Mouse (Mus musculus) B cell, adult 2 months (primary cell): Measurements from ENCODE around the gene Spint1.

Experiments used
- DNase-seq, 2 experiments: peaks; one replicate each; pipeline ENCODE4 v3.0.0; 2022

Spint1 gene

DNA sequence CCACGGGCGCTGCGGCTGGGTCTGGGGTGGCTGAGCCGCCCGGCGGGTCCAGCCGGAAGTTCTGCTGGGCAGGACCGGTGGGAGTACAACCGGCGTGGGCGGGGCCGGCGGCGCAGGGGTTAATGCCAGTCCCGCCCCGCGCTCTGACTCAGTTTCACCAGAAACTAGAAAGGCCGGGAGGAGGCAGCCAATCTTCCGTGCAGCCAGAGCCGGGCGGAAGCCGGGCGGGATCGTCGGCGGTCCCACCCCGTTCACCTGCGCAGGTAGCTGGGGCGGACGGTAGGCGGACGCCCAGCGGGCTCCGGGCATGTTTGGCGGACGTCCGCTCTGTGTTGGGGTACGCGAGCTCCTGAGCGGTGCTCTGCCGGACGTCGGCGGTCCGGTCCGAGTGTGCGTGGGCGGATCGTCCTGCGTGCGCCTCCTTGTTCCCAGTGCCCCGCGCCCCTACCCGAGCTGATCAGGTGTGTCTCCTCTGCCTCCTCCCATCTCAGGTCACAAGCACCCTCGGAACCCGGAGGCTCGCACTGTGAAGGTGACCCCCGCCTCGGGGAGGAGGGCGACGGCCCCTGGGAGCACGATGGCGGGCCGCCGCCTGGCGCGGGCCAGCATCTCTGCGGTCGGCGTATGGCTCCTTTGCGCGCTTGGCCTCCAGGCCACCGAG lies at the start of gene Spint1:
TSS of gene Spint1 (plus strand) at position 153 of the 661 bp plus-strand sequence.
- peak; percentile 15 to 27 for DNase-seq

DNA sequence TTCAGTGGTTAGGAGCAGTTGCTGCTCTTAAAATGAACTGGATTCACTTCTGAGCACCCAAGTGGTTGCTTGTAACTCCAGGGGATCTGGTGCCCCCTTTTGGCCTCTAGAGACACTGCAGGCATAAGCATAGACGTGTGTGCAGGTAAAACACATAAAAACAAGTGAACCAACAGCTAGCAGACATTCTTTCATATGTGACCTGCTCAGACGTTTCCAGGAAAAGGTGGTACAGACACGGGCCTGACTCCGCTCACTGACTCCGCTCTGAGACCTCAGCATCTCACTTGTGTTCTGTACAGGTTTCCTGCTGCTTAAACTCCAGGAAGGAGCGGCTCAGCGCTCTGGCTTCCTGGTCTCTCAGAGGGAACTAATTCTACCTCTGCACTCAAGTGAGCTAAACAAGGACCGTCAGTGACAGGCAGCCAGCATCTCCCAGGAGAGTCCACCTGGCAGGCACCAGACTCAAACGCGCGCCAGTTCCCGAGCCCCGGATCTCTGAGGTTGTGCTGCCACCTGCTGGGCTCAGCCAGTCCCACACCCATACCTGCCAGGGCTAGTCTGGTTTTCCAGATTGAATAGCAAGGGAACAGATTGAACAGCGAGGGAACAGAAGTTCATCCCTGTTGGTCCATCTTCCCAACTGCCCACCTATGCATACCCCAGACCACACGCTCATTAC lies 48.0 kb upstream of the Spint1 start:
- DNase-seq, result peak; percentile 92

DNA sequence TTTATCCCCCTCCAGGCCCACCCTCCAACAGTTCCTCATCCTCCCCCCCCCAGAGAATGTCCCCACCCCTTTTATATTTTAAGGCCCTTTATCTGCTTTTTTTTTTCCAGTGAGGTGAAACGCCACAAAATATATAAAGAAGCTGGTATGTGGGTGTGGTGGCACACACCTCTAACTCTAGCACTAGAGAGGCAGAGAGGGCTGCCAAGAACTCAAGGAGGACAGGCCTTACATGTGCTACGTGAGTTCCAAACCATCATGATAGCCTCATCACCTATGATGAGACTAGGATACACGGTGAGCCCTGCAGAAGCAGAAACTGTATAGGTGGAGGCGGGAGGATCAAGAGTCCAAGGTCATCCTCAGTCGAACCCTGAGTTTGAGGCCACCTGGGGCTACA lies 46.2 kb upstream of the Spint1 start:
- DNase-seq, result no peak

DNA sequence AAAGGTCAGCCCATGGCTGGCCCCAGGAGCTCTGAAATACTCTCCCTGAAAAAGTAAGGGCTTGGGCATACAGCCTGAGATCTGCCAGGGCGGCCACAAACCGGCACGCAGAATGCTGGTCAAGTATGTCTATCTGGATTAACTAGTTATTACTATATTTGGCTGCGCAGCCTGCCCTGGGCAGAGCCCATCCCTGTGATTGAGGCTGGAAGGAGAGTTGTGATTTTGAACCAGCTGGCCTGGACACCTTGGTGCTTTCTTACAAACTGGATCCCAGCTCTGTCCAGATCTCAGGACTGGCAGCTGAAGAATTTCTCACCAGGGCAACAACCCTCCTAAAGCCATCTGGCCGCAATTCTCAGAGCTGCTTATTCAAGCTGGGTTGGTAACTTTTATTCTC lies 43.0 kb upstream of the Spint1 start:
- no peak for DNase-seq

DNA sequence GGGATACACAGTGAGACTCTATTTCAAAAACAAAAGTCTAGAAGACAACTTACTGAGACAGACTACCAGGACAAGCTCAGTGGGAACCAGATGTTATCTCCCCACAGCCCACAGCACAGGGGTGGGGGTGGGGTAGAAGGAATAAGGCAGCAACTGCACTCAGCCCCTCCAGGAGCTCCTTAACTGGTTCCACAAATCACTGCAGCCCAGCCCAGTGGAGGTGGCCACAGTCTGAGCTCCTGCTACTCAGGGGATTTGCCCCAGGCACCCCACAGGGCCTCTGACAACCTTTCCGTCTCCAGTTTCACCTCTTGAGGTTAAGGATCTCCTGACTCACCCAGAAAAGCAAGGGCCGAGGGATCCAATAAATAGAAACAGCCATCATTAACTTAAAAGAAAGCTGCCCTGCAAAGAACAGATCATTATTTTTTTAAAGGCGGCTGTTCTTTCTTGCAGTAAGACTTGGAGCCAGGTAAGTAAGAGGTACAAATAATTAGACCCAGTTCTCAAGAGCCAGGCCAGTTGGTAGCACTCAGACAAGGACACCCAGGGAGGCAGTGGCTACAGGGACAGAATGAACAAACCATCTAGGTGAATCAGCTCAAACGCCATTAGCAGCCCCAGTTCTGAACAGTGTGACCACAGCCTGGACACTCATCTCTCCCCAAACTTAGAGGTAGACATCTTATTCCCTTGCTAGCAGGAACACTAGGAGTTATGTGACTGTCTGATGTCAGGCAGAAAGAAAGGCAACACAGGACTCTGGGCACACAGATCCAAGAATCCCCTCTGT lies 40.6 kb upstream of the Spint1 start:
- no peak for DNase-seq

DNA sequence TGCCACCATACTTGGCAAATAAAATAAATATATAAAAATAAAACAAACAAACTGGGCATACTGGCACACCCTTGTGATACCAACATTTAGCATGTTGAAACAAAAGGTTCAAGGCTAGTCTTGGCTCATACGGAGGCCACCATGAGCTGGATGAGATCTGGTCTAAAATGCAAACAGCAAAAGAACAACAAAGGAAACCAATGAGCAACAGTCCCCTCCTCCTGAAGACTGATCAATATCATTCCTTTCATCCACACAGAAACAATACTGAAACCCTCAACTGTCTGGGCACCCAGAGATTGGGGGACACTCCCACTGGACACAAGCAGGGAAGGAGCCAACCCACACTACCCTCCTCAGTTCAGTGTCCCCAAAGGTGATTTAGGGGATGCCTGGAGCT lies 39.7 kb upstream of the Spint1 start:
- no peak for DNase-seq

DNA sequence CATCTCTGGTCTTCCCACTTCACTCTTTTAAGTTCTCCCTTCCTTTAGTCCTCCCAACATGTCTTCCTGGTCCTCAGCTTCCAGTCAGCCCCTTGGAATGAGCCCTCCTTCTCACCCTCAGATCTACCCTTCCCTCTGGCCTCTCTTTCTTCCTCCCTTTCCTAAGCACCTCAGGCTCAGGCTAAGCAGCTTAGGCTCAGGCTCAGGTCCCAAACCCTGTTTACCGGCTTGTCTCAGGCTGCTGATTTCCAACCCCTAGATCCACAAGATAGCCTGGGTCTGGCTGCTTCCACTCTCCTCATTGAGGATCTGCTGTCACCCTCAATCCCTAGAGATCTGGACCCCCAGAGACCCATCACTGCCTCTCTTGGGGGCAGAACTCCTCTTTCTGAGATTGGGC lies 39.1 kb upstream of the Spint1 start:
- no peak for DNase-seq

DNA sequence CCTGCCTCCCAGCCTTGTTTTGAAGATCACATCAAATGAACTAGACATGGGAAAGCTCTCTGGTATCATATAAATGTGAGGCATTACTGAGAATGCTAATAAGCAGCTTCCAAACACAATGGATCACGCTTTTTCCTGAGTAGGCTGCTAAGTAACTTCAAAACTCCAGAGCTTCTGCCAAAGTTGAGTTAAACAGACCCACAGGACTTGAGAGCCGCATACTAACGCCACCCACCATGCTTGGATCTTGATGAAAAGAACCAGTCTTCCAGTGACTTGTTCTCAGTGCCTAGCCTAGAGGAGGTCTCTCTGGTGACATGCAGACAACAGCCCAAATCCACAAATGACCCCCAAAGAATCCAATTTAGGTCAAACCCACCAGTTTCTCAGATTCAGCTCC lies 38.2 kb upstream of the Spint1 start:
- DNase-seq, result no peak

DNA sequence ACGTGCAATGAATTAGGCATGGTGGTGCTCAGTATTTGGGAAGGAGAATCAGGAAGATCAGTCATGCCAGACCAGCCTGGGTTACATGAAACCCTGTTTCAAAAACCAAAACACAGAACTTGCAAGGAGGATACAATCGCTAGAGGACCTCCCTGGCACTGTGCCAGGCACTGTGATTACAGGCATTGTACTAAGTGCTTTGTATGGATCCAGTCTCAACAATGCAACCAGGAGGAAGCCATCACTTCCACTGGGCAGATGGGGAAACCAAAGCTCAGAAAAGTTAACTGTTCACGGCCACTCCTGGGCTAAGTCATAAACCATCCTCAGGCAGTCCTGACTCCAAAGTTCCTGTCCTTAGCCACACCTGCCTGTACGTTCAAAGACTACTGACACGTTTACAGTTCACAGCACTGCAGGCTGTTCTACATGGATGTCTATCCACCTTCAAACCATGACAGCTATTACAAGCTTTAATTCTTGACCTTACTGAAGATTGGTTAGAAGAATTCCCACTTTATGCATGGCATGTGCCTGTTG lies 34.2 kb upstream of the Spint1 start:
- no peak for DNase-seq

DNA sequence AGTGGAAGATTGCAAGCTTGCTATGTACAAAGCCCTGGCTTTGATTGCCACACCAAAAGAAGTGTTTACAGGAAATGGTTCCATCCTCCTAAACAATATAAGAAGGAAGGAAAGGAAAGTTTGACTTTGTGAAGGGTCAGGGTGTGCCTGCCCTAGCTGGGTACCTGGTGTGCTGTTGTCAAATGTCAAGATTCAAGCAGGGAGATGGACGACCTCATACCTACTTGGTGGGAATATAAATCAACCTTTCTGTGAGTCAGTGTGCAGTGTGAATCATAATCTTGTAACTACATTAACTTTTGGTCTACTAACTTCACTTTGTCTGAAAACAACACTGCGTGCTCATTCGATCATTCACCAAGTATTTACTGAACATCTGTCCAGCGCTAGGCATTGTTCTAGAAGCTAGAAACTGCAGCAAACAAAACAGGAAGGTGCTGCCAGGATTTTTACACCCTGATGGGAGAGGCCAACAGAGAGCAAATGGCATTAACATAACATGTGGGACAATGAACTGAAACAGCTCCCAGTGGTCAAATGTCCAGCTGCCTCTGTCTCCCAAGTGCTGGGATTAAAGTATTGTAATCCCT lies 33.2 kb upstream of the Spint1 start:
- DNase-seq, result no peak

DNA sequence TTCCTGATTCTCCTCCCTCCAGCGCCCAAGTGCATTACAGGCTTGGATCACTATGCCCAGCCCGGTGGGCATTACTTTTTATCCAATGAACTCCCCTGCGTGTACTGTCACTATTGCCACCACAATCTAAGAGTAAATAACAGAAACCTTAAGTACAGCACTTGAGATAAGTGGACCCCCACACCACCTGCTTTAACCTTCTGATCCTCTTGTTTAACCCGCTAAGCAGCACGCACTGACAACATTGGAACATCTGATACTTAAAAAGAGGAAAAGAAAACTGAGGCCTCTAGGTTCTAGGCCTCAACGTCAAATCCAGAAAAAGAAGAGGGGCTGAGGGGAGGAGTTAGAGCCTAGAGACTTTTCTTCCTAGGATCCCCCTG lies 29.2 kb upstream of the Spint1 start:
- DNase-seq, result no peak

DNA sequence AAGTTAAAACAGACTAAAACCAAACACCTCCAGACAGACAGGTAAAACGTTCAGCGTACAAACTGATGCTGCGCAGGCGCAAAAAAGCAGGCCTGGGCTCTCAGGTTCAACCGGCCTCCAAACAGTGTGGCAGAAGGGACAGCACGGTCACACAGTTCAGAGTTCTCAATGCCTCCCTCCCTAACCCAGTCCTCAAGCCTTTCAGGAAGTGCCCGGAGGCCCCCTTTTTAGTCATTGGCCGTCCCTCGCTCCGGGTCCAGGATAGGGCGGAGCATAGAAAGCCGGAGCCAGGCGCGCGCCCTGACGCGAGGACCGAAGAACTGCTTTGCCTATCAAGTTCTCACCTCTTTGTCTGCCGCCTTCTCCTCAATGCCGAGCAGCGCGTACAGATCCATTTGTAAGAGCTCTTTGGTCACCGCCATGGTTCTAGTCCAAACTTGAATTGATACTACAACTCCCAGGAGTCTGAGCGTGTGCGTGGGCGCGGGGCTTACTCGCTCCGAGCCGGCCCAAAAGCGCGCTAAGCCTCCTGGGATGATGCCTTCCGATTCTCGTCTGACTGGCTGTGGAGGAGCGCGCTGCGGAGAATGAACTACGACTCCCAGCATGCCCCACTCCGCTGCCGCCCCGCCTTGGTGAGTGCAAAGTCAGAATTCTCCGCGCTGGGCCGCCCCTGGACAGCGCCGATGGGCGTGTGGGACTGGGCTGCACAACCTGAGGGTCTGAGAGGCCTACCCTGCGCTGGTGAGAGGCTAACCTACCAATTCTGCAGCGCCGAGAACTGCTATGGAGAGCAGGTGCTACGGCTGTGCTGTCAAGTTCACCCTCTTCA lies 28.6 kb upstream of the Spint1 start, which contains the start of the genes Zfyve19 and Dnajc17:
TSS of gene Zfyve19 (plus strand) at position 274 of the 832 bp plus-strand sequence.
TSS of gene Dnajc17 (minus strand) at position 452 of the 832 bp plus-strand sequence.
- peak; percentile 94 to 95 for DNase-seq

DNA sequence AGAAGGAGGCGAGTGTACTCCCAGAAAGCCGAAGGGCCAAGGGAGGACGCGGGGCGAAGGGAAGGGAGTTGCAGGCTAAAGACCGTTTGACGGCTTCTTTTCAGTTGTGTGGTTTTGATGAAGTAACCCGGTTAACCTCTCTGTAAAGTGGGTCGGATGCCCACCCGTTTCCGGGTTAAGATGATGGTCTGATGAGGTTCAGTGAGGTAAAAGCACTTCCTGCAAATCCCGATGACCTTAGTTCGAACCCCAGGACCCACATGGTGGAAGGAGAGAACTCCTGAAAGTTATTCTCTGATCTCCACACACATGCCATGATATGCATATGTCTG lies 28.0 kb upstream of the Spint1 start:
- DNase-seq, result no peak

DNA sequence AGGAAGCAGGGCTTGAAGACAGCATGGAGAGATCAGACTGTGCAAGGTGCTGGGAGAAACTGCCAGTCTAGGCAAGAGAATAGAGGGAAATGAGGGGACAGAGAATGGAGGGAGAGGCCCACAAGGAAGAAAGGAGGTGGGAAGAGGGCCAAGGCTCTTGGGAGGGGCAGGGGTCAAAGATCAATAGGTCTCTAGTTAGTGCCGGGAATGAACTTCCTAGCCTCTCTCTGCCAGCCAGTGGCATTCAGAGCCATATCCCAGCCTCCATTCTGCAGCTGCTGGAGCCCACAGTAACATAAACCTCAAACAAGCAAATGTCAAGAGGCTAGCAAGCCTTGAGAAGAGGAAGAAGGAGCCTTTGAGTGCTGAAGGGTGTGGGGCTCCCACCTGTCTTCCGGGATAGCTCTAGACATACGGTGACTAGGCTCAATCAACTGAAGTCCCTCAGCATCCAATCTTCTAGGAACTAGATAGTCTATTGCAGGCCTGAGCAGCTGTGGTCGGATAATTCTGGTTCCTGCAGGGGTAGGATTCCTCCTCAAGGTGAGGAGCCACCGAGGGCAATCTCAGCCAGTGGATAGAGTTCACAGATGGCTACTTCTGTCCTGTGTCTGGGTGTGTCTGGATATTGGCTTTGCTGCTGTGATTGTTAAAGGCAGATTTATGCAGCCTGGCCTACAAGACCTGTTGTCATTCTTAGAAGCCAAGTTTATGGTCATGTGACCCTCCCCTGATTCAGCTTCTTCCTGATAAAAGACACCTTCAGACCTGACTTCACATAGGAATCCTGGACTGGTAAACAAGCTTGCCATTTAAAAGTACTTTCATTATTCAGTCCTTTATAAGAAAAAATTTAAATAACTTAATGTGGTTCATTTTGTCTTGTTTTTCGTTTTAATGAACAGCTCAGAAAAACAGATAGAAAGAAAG lies 7.1 kb upstream of the Spint1 start, which contains the start of gene Ppp1r14d:
TSS of gene Ppp1r14d (minus strand) at position 132 of the 930 bp plus-strand sequence.
- DNase-seq, result no peak

DNA sequence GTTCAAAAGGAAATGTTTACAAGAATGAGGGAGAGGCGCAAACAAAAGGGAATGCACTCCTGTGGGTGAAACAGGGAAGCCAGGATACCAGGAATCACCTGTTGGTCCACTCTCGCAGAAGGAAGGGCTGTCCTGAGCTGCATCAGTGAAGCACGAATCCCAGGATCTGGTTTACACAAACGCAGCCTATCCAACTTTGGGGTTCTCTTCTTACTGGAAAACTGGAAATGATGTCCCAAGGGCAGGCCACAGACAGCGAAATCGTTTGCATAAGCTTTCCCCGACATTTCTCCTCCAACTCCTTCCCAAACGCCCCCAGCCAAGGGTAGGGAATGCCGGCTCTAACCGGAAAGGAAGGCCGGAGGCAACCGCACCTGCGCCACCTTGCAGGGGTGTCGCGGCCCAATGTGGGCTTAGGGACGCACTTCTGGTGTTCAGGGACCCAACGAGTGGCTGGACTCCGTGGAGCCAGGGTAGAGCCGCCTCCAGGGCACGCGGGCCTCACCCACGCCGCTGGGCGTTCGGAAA lies 416 bp upstream of the Spint1 start:
- no peak for DNase-seq

DNA sequence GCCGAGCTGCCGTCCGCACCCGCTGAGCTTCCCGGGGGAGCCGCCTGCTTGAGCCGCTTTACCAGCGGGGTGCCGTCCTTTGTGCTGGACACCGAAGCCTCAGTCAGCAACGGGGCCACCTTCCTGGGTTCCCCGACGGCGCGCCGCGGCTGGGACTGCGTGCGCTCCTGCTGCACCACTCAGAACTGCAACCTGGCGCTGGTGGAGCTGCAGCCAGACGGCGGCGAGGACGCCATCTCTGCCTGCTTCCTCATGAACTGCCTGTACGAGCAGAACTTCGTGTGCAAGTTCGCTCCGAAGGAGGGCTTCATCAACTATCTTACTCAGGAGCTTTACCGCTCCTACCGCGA lies 684 bp downstream of the Spint1 start:
- peak; percentile 7 to 13 for DNase-seq

DNA sequence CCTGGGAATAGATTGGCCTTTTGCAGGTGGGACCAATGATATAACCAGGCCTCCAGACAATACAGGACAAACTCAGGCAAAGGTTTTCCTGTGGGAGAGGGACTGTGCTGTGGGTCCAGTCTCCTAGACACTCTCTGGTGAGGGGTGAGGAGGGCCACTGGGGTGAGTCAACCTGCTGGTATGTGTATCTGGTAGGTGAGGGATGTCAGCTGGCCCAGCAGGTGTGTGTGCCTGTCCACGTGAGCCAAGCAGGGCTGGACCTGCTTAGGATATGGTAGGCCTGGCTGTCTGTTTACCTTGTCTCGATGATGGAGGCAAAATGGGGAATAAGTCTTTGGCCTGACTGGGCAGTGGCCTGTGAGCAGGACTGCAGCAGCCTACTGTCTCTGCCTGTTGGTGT lies 1.5 kb downstream of the Spint1 start:
- DNase-seq, result no peak

DNA sequence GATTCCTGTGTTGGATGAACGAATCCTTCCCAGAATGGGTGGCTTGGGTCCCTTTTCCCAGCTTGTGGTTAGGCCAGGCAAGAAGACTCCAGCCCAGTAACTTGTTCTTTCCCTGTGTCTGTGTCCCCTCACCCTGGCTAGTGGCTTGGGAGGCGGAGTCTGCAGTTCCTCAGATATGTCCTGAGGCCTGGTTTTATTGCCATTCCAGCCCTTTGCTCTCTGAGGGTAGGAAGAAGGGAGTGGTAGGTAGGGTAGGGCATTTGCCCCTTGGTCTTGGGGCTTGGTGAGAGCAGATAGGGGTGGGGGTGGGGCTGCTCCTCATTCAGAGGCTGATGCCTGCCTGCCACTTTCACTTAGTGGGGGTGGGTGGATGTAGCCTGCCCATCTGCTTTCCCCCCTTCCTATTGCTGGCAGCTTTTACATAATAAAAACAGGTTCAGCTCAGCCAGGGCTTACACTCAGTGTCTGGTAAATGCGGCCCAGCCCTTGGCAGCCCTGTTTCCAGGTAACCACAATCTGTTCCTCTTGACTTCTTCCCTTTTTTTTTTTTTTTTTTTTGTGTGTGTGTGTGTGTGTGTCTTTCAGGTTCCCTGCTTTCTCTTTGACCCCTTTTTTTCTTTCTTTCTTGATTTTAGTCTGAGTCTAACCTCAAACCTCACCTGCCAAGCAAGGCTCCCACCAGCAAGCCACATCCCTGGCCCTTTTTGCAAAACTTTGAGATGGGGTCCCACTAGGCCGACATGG lies 3.1 kb downstream of the Spint1 start:
- DNase-seq, result no peak

DNA sequence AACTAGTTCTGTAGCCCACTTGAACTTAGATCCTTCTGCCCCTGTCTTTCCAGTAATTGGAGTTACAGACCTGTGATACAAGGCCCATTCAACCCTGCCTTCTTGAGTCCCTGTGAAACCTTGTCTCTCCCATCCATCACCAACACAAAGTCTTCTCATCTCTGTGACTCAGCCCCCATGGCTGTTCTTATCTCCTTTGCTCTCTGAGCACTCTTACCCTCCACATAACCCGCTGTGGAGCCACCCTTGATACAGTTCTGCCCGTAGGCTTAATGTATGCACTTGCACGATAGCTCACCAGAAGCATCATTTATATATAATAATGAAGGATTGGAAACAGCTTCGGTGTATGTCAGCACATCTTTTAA lies 3.6 kb downstream of the Spint1 start:
- DNase-seq, result no peak

DNA sequence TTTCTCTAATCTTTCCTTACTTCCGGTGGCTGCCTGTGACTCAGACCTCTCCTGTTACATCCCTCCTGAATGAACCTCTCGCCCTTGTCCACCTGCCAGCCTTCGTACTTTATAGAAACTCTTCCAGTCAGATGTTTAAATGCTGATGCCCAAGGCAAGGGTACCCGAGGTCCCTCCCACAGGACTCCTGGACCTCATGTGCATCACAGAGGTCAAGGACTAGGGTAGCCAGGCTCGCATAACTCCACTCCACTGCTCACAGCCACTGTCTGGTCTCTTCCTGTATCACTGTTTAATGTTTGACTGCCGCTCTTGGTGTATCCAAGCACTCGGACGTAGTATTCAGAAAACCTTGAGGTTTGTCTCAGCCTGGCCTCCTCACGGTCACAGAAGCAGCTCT lies 5.4 kb downstream of the Spint1 start:
- no peak for DNase-seq
